Mouse (Mus musculus) cerebellum, adult 2 months (tissue): ENCODE data around the gene Polr2e.

Source experiments
- CTCF ChIP-seq: fragments of 200-500 bp; IDR thresholded peaks from 2 replicates; pipeline ENCODE4 v1.5.1; 2011; ENCODE audit warnings: low read depth, mild to moderate bottlenecking, control low read depth, low read length, moderate library complexity, borderline replicate concordance; ENCODE audit not compliant: insufficient read depth
- POLR2A ChIP-seq: fragments of 200-500 bp; IDR thresholded peaks from 2 replicates; pipeline ENCODE4 v1.6.1; 2011; ENCODE audit warnings: low read length, control low read depth, borderline replicate concordance; ENCODE audit not compliant: insufficient read depth

- TF ChIP-seq CTCF (no peak), POLR2A (no peak)
Measured at GRCm38 (mm10) chr10:79997819-79998218, 41.8 kb downstream of the Polr2e start.
